Mouse (Mus musculus) liver, embryonic 14.5 days (tissue): ENCODE measurements around the gene RPS10-NUDT3. TPM values are rescaled to one million over a fixed set of nuclear protein-coding genes. Genes with fewer than 3 reads are reported as not detected.

Experiments
- ATAC-seq: fragments of 200-750 bp; cut with Nextera tagmentation; 2 replicates; pipeline ENCODE4 v1.8.0; 2017; ENCODE audit warnings: moderate number of reproducible peaks, mild to moderate bottlenecking, moderate library complexity; ENCODE audit not compliant: insufficient read depth
- DNase-seq, 3 experiments: peaks; one replicate each; pipeline ENCODE4 v3.0.0-alpha.2; 2012 to 2013; ENCODE audit warnings: low read depth in 3 of 3, low spot score in 3 of 3
- H3K27ac ChIP-seq: fragments of 300-500 bp; sonication (generic); 2 replicates; pipeline ENCODE4 v1.5.1; 2014; ENCODE audit warnings: moderate library complexity, mild to moderate bottlenecking, control low read depth, inconsistent platforms
- H3K27me3 ChIP-seq: fragments of 300-500 bp; sonication (generic); 2 replicates; pipeline ENCODE4 v1.6.1; 2014; ENCODE audit warnings: mild to moderate bottlenecking, low read length, moderate library complexity; ENCODE audit not compliant: control insufficient read depth, insufficient read depth
- H3K36me3 ChIP-seq: fragments of 300-500 bp; sonication (generic); replicated peaks from 2 replicates; pipeline ENCODE4 v1.6.1; 2014; ENCODE audit warnings: low read depth; ENCODE audit not compliant: control insufficient read depth, insufficient read depth
- H3K4me1 ChIP-seq, 2 experiments: fragments of 200-500 bp in 1 of 2; fragments of 300-500 bp in 1 of 2; sonication (generic) in 1 of 2; replicated peaks; 2 replicates each; pipeline ENCODE4 v1.6.1; 2012 to 2014; ENCODE audit warnings: antibody characterized with exemption in 1 of 2, inconsistent platforms in 1 of 2, low read length in 1 of 2; ENCODE audit not compliant: control insufficient read depth in 2 of 2, insufficient read depth in 2 of 2
- H3K4me2 ChIP-seq: fragments of 300-500 bp; sonication (generic); 2 replicates; pipeline ENCODE4 v1.6.1; 2014; ENCODE audit warnings: low read depth, mild to moderate bottlenecking, control low read depth, moderate library complexity
- H3K4me3 ChIP-seq, 2 experiments: fragments of 200-500 bp in 1 of 2; fragments of 300-500 bp in 1 of 2; sonication (generic) in 1 of 2; 2 replicates each; pipeline ENCODE4 v1.5.1; 2012 to 2014; ENCODE audit warnings: low read depth in 2 of 2, low read length in 2 of 2, mild to moderate bottlenecking in 2 of 2, control low read depth in 1 of 2, inconsistent platforms in 1 of 2, moderate library complexity in 1 of 2; ENCODE audit not compliant: insufficient read depth in 1 of 2
- H3K9ac ChIP-seq: fragments of 300-500 bp; sonication (generic); replicated peaks from 2 replicates; pipeline ENCODE4 v1.6.1; 2014; ENCODE audit warnings: mild to moderate bottlenecking, control low read depth, moderate library complexity
- H3K9me3 ChIP-seq: fragments of 300-500 bp; sonication (generic); 2 replicates; pipeline ENCODE4 v1.6.1; 2016; ENCODE audit warnings: low read length, mixed read lengths; ENCODE audit not compliant: control insufficient read depth
- CTCF ChIP-seq: IDR thresholded peaks from 2 replicates; pipeline ENCODE4 v1.5.1; 2016; ENCODE audit warnings: antibody characterized with exemption, low read depth, control low read depth
- EP300 ChIP-seq: IDR thresholded peaks from 2 replicates; pipeline ENCODE4 v1.6.1; 2016; ENCODE audit warnings: antibody characterized with exemption, low read depth
- WGBS: fragments of 180-500 bp; shearing (Covaris S2); extraction: QIAGEN DNeasy Blood & Tissue Kit; methylation state at CpG from one replicate; pipeline ENCODE4 v1.1.7; 2014; ENCODE audit not compliant: insufficient replicate concordance; 5-methylcytosine and 5-hydroxymethylcytosine counted together
- polyA plus RNA-seq, 2 experiments: library from polyadenylated mRNA; depleted of rRNA in 1 of 2; stranded (reverse) in 1 of 2; unstranded in 1 of 2; fragments of >200 nt; fragmentation: Nextera tagmentation in 1 of 2; extraction: Ambion mirVana in 1 of 2; gene quantifications; 2 replicates each; pipeline versions ENCODE4 v1.2.1 to v1.2.3; 2012 to 2014

The RPS10-NUDT3 gene
- polyA plus RNA-seq, 2 experiments: not detected

GRCm38 (mm10) chr17:27557181-27557926, 77.7 kb downstream of the RPS10-NUDT3 start:
- WGBS: under 1% methylated on average over 52 of the region's 75 CpGs
- Histone ChIP-seq H3K27ac (peak overlapping the region; percentile 70), H3K4me1 (peaks cover 0 to 29% of the 10 kb centered on the region in 2 experiments; a peak in 3 of 4 replicates), H3K4me3 (peak overlapping the region; percentile 77 to 86), H3K36me3 (peaks cover 13% of the 10 kb centered on the region), H3K27me3 (no peaks in the 10 kb centered on the region), H3K4me2 (peak overlapping the region; percentile 93), H3K9me3 (no peaks in the 10 kb centered on the region), H3K9ac (peak overlapping the region; percentile 83)
- peak; percentile 13; the same call in 1 of the 2 replicates for TF ChIP-seq EP300
- TF ChIP-seq CTCF: peak; percentile 40
- DNase-seq: no peak
- ATAC-seq: peak; percentile 19; the same call in 1 of the 2 replicates

DNA sequence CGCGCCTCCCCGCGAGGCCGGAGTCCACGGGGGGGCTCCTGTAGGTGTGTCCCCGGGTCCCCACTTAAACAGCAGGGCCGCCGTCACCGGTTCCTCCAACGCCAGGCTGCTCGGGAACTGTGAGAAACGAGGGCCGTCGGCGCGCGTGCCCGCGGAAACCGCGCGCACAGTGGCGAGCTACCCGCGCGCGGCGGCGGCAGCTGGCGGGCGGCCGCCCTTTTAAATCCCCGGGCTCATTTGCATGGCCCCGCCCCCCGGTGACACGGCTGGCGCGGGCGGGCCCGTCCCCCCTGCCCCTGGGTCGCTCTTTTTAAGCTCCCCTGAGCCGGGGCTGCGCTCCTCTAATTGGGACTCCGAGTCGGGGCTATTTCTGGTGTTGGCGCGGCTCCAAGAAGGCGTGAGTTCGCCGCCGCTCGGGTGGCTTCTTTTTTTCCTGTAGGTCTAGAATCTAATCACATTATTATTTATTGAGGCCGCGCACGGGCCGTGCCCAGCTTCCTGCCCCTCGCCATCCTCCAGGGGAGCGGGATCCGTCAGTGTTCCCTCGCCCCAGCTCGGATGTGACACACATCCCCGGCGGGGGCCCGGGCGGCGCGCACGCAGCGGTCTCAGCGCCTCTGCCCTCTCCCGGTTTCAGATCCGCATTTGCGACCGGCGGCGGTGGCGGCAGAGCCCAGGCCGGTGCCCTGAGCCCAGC, 78.6 kb downstream of the RPS10-NUDT3 start, which contains the start of gene Hmga1:
Hmga1 (plus strand) TSS at position 183 of the 697 bp plus-strand sequence.
- under 1% methylated on average over 78 of the region's 79 CpGs for WGBS

GRCm38 (mm10) chr17:27555512-27556172, 79.4 kb downstream of the RPS10-NUDT3 start:
- peaks cover 3% of the 10 kb centered on the region for H3K36me3 ChIP-seq
- peaks cover 0 to 29% of the 10 kb centered on the region in 2 experiments; a peak in 3 of 4 replicates for H3K4me1 ChIP-seq
- H3K9ac ChIP-seq: peak overlapping the region; percentile 69
- DNase-seq (peak; percentile 78 to 80 (median 78)), ATAC-seq (peak; percentile 69)
- WGBS: under 1% methylated on average over 51 of the region's 55 CpGs
- peak overlapping the region; percentile 78 for H3K27ac ChIP-seq
- H3K4me2 ChIP-seq: peak overlapping the region; percentile 93
- no peaks in the 10 kb centered on the region for H3K9me3 ChIP-seq
- no peak for TF ChIP-seq CTCF
- 0 out of 2 replicates have a peak, but pooled peaks have one; percentile 10 for TF ChIP-seq EP300
- peak overlapping the region; percentile 52 to 77 for H3K4me3 ChIP-seq
- no peaks in the 10 kb centered on the region for H3K27me3 ChIP-seq

More for the DNA sequence above, 78.6 kb downstream of the RPS10-NUDT3 start, which contains the start of gene Hmga1:
- peak; percentile 74 to 75 (median 75) for DNase-seq
- Histone ChIP-seq H3K4me3 (peak within 1 kb of the TSS; percentile 77 to 86), H3K9ac (peak within 1 kb of the TSS; percentile 83), H3K36me3 (peaks cover 7% of the 10 kb centered on the region), H3K27ac (peak within 1 kb of the TSS; percentile 78), H3K4me2 (peak within 1 kb of the TSS; percentile 93), H3K4me1 (peaks cover 0 to 29% of the 10 kb centered on the region in 2 experiments; a peak in 3 of 4 replicates), H3K27me3 (no peaks in the 10 kb centered on the region), H3K9me3 (no peaks in the 10 kb centered on the region)
- ATAC-seq: peak; percentile 74
- TF ChIP-seq CTCF (no peak), EP300 (no peak)

- peaks cover 0 to 29% of the 10 kb centered on the region in 2 experiments; a peak in 3 of 4 replicates for H3K4me1 ChIP-seq
- no peak for TF ChIP-seq CTCF
- no peak for TF ChIP-seq EP300
- under 1% methylated on average over 37 of the region's 39 CpGs for WGBS
- ATAC-seq (peak; percentile 36), DNase-seq (no peak)
- no peaks in the 10 kb centered on the region for H3K36me3 ChIP-seq
- peak overlapping the region; percentile 93 for H3K4me2 ChIP-seq
- peak overlapping the region; percentile 52 to 77 for H3K4me3 ChIP-seq
- no peaks in the 10 kb centered on the region for H3K27me3 ChIP-seq
- H3K27ac ChIP-seq: peak overlapping the region; percentile 78
- peak overlapping the region; percentile 69 for H3K9ac ChIP-seq
- no peaks in the 10 kb centered on the region for H3K9me3 ChIP-seq
Measured at GRCm38 (mm10) chr17:27555075-27555511, 79.9 kb downstream of the RPS10-NUDT3 start.
